Mouse (Mus musculus) MEL-GATA-1-ER (cell line): Measurements from ENCODE around the gene Pde5a.

Source experiments
- DNase-seq: peaks from one replicate; pipeline ENCODE4 v3.0.0-alpha.2; 2012; ENCODE audit warnings: low read depth; ENCODE audit errors: extremely low read depth

The Pde5a gene

DNA sequence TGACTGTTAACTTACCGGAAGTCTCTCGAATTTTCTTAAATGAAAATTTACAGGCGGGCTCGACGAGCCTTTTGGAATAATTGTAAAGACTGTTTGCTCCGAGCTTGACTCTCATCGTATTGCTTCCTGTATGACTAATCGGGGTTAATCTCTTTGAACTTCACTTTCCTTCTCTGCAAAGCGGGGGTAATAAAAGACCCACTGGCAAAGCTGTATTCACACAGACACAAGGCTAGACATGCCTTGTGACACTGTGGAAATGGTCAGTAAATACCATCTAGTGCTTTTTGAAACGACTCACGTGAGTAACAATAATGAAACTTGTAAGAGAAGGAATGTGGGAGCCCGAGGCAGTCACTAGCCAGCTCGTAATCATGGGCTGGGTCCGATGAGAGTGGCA lies 35.0 kb downstream of the Pde5a start:
- no peak for DNase-seq

DNA sequence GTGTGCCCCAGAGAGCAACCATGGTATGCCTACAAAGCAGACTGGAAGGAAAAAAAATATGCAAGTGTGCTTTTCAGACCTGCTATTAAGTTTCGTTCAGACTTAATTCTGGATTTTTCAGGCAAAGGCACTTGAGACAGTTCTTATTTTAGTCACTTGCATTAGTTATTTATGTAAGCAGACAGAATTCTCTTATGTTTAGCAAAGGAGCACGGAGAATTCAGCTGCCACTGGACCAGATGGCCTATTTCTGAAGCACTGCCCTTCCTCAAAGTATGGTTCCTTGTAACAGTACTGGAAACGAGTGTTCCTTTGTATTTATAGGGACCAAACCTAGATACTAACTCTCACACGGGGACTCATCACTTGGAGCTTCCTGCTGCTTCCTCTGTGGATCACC lies 38.2 kb downstream of the Pde5a start:
- DNase-seq = no peak

DNA sequence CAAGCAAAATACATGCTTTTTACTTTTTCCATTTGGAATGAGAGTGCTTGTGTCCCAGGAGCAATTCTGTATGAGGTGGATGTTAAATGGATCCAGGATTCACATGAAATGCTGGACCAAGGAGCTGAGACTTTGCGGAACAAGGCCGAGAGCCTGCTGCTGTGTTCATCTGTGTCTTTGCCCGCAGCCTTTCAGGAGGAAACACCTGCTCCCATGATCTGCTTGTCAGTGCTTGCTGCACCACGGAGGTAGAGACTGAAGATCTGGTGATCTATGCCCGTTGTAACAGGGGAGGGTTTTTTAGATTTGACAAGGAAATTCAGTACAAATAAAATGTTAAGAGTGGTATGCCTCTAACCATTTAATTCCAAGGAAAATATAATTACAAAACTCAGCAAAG lies 39.1 kb downstream of the Pde5a start:
- no peak for DNase-seq

DNA sequence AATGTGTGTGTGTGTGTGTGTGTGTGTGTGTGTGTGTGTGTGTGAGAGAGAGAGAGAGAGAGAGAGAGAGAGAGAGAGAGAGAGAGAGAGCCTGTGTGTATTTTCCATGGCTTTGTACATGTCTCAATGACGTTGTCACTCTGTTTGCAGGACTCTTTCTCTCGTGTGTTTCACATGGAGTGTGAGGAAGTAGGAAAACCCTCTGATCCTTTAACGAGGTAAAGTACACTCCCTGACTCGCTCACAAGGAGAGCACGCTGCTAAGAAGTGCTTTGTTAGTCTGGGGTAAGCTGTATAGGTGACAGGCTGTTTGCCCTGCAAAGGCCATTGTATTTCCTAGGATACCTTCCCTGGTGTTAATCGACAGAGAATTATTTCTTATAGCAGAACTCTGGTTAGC lies 52.7 kb downstream of the Pde5a start:
- no peak for DNase-seq

DNA sequence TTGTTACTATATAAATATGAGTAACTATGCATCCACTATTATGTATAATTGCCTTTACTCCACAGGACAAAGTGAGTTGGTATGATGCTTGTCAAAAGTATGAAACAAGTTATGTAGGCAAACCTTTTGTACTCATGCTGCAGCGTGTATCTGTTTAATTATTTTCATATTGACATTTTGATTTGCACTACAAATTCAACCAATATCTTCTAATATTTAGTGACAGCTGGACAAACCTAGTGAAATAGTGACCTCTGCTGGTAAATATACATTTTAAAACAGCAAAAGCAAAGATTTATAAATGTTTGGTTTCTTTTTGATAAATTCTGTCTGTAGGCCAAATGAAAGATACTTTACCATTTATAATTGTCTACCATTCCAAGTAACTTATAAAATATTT lies 55.5 kb downstream of the Pde5a start:
- DNase-seq = peak; percentile 11

DNA sequence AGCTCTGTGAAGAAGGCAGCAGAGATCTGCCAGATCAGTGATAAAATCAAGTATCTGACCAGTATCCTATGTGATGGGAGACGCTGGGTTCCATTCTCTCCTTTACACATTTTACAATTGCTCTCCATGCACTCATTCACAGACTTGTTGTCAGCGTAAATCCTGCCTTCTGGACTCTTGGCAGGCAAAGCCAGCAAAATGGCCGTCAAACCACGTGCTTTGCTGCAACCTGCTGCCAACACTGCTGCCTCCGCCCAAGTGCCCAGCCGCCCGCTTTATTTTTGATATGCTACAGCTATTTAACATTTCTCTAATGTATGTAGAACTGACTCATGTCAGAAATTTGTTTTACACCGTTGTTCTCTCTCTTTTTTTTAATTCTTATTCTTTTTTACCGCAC lies 59.6 kb downstream of the Pde5a start:
- DNase-seq = no peak

DNA sequence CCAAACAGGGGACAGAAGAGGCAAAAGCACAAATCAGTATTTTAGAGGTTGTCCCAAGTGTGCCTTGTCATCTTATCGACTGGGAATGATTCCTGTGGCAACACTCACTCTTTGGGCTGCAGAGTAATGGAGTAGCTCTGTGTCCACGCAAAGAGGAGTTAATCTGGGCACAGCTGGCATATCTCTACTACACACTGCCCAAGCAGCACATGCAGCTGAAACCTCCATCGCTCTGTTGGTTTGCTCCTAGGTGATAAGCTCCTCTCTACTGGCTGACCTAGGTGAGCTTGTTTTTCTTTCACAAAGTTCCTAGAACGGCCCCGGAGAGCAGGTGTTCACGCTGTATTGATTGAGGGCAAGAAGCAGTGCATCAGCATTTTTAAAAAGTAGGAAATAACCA lies 60.8 kb downstream of the Pde5a start:
- DNase-seq = no peak

DNA sequence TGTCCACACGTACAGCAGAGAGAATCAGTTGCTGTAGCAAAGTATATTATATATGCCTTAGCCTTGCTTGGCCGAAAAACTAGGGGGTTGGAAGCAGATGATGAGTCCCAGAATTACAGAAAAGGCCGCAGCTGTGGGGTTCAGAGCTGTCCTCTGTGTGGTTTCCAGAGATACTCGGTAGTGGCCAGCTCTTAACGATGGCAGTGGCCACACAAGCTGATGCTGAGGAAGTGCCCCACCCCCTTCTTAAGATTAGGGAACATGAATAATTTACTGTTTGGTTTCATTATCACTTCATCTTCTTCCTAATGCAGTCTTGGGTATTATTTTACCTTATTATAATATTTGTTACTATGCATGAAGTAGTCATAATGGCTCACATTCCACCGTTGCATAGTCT lies 71.3 kb downstream of the Pde5a start:
- DNase-seq = peak; percentile 15

DNA sequence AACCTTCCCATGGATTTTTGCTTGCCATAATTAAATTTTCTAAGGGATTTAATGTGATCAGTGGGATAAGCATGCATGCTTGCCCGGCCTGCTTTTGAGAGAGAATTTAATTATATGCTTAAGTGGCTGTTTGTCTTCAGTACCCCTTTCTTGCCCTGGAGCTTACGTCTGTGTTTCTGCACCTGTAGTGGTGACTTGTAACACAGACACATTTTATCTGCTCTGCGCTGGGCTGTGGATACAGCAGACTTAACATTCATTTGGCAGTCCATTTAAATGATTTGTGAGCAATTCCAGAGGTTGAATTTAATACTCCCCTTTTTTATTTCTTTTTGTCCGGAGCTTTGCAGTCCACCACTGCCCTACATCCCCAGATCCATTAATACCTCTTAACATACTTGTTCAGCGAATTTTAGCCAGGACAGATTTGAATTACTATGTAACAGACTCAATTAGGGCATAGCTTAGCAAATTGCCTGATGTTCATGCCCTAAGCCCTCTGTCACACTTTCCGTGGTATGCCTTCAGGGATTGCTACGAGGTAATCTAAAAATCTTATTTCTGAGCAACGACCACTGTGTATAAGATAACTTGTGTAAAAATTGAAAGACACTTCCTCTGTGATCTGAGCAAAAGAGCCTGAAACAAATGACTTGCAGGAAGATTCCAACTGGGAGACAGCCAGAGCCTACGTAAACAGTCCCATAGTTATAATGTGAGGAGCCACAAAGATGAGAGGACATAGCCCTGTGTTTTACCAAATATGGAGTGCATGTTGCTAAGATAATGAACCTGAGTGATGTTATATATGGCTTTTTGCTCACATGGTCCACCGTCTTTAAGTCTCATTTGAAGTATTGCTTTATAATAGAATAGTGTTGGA lies 72.0 kb downstream of the Pde5a start:
- no peak for DNase-seq

DNA sequence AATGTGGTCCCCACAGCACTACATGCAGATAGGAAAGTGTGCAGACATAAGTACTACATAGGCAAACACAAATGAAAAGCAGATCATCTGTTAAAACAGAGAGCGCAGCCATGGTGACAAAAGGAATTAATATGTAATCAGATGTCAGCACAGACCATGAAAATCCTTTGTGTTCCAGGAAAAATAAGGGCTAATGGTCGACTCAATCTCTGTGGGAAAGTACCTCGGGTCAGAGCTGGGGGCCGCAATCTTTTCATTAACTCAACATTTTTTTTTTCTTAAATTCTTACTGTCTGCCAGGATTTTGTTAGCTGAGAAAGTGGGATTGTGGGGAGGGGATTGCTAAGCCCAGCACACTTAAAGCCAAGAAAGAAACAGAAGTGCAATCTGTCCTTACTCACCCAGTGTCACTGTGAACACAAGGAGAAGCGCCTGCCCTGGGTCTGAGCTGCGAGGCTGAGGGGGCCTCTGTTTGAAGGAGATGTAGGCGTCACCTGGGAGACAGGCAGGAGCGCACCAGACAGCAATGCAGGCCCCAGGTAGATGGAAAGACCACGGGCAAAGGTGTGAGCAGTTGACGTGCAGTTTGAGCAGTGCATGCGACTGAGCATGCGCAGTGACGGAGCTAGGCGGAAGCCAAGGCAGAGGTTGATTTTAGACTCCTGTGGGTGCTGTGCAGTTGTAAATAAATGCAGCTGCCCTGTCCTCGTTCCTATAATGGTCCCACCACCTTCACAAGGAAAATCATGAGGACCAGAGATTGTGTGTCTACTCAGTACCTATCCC lies 72.9 kb downstream of the Pde5a start:
- DNase-seq = no peak

DNA sequence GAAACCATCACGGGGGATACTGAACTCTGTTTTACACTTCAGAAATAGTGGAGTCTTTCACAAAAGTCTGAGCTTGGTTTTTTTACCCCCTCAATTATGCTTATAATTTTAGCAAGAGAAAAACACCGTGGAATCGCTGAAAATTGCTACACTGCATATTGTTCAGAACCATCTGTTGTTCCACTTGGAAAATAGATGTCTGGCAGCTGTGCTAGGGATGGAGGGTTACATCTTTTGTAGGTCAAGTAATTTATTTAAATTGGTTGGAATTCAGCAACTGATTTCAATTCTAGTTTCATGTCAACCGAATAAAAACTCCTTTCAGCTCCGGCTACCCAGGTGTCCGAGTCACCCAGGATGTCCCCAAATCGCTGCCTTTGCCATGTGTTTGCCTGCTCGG lies 78.6 kb downstream of the Pde5a start:
- DNase-seq = no peak

DNA sequence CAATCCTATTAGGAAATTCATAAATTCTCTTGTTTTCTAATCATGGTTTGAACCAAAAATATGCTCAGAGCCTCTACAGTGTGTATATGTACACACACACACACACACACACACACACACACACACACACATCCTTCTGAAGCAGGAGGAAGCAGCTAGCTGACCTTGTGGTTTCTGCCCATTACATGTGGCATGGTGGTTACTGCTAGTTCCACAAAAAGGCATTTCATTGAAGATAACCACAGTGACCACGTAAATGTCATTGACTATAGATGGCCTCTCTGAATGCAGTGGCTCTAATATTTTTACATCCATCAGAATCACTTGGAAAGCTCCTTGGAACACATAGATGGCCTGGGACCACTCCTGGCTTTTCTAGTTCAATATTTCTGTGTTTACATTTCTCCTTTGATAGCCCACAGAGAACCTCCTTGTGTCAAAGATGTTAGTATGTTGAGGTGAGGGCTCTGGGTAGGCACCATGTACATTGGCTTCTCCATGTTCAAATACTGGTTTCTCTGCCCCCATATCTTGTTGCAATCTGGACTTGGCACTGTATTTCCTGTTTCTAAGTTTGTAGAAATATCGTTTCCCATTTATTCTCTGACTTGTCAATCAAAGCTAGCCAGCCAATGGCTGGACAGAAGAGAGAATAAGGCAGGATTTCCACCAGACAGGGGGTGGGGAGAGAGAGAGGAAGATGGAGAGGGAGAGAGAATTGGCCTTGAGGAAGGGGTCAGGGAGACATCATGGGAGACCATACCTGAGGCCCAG lies 81.5 kb downstream of the Pde5a start:
- DNase-seq = peak; percentile 25

DNA sequence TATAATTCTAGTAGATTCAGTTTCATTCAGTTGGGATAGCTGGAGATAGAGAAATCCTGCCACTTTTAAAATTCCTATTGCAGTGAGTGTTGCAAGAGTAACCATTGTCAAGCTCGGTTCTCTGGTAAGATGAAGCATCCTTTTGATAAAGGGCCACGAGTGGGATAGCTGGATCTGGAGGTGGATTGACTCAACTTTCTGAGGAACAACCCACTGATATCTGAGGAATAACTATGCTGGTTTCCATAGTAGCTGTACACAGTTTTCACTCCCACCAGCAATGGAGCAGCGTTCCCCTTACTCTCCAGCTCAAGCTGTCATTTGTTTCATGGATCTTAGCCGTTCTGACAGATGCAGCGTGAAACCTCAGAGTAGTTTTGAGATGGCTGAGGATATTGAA lies 82.2 kb downstream of the Pde5a start:
- DNase-seq = no peak

DNA sequence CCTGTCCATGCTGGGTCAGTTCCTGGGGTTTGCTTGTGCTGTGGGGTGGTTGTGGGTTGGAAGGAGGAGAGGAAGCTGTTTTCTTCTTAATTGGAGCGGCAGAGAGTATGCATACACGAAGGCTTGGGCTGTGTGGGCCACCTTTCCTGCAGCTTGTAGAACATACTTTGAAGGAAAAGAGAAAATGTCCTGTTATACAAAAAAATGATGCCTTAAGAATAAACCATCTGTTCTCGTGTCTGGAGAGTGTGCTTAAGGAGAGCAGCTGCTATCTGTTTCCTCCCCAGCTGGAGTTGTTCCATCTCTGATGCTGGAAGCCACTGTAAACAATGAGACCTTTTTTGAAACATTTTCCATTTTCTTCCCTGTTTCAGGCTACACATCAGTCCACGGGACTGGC lies 85.8 kb downstream of the Pde5a start:
- DNase-seq = no peak

DNA sequence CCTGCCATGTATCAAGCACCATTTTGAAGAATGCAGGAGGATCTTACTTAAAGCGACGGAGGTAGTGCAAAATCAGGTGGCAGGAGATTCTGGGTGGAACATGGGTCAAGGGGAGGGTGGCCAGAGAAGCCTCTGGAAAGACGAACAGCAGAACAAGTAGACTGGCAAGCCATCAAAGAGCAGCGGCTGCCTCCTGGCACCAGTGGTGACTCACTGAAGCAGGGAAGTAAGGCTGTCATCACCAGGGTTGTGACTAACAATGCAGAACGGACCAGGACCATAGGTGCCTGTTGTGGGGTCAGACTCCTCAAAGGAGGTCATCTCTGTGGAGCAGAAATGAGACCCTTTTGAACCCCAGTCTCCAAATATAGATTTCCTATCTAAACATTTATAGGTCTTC lies 89.5 kb downstream of the Pde5a start:
- DNase-seq = no peak

DNA sequence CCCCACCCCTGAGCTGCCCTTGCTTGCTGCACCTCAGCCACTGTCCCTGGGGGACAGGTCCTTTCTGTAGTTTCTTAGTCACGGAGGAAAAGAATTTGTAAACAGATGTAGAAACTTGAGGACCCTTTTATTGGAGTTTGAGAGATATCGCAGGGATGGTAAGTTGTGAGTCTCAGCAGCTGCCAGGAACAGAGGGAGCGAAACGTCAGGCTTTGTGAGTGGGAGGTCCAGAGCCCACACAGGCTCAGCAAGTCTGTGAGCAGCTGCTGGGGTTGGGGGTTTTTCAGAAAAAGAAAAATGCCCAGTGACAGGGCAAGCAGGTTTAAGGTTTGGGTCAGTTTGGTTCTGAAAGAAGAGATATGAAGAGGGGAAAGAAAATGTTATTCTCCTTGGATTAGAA lies 92.0 kb downstream of the Pde5a start:
- DNase-seq = no peak

DNA sequence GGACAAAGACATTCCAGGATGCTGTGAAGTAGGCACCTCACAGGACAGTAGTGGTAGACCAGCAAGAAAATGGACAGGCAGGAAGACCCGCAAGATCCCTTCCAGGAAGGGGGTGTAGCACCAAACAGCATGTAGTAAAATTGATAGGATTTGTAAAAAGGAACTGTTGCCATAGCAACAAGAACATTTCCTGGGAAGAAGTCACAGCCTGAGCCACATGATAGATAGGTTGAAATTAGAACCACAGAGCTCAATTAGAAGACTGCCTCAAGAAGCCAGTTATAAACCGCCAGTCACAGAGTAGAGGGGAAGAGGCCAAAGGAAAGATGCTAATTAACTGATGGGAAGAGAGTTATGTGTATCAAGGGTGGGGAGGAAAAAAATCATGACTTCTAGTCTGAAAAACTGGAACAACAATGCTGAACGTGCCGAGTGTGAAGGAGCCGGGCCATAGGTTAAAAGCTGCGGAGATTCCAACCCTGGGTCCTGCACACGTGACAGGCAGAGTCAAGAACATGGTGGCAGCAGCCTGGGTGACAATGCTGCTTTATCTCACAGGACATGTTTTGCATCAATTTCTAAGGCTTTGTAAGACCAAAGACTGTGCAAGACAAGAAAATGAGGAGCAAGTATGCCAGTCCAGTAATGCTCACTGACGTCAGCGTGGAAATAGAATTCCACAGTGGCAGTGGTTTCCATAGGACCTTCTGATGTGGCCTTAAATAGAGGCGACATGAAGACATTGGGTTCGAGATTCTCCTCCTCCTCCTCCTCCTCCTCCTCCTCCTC lies 99.7 kb downstream of the Pde5a start:
- no peak for DNase-seq

DNA sequence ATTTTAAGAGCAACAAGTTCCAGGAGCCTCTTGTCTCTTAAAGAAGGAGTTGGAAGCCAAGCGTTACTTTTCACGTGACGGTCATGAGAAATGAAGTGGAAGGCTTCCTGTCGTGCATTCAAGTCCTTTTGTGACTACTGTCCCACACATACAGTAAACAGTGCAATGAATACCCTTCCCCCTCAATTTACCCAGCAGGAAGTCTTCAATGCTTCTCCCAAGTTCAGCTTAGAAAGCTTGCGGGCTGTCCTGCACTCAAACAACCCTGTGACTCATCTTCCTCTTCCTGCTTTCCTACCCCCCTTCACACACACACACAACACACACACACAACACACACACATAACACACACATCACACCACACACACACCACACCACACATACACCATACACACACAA lies 105.8 kb downstream of the Pde5a start:
- DNase-seq = no peak

DNA sequence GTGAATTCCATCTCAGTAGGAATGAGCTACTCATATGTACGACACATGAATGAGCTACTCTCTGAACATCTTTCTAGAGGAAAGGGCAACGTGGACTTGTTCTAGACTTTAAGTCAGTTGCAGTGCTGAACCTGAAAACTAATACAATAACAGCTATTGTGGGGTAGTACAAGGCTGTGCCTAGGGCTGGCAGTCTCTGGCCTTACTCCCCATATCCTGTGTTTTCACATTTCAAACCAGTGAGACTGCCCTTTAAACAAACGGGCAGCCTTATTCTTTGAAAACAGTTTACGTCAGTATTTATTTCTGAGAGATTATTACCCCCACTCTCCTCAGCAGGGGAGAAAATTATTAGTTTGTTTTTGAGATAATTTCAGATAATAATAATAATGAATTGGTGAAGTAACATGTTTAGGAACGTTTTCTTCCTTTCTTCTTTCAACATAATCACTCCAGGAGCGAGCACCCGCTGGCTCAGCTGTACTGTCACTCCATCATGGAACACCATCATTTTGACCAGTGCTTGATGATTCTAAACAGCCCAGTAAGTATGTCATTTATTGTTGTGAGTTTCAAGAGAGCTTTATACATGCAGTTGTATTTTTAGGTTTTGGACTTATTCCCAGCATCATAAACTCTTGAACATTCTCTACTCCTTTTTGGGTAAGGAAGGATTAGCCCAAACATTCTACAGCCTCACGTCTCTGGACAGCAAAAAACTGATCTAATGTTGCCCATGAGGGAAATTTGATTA lies 106.5 kb downstream of the Pde5a start:
- no peak for DNase-seq

DNA sequence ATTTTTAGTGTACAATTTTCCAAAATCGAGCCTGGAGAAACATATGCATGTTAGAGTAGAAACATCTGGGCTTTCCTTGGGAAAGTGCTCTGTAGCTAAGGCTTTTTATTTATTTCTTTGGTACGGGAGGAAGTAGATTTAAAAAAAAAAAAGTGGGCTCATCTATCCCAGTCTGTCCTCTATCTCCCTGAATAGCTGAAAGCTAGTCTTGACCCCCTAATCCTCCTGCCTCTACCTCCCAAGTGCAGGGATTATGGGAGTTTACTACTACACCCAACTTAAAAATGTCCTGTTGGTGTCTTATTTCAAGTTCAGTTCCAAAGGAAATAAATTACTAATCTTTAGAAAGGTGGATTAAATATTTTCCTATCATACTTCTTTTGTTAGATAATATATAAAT lies 108.9 kb downstream of the Pde5a start:
- DNase-seq = no peak
